Mouse (Mus musculus) spleen, adult 12 weeks (tissue): Measurements from ENCODE around the gene Add1.
A peak's percentile ranks its signal among the peaks of the same experiment; 100 is the strongest.

Source experiments
- DNase-seq: peaks from one replicate; pipeline ENCODE4 v3.0.0; 2022; ENCODE audit warnings: low spot score

Add1 gene

GRCm38 (mm10) chr5:34573268-34574221 lies at the start of gene Add1:
Add1 (plus strand) TSS chr5:34573664.
- peak; percentile 99 for DNase-seq

GRCm38 (mm10) chr5:34523958-34524485 lies 49.4 kb upstream of the Add1 start:
- no peak for DNase-seq

DNA sequence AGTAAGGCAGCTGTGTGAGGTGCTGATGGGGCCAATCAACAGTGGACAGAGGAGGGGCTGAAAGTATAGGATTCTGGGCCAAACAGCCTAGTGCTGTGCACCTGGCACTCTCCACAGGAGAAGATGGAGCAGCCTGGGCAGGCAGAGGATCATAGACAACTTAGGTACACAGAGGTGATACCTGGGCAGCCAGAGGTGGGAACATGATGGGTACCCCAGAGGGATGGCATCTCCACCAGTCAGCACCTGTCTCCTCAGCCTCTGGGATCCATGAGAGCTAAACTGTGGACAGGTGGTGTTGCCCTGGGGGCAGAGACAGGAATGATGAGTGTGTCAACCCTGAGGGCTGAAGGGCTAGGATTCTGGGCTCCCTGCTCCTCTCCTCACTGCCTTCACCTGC lies 49.0 kb upstream of the Add1 start:
- DNase-seq: no peak

GRCm38 (mm10) chr5:34525663-34526476 lies 47.6 kb upstream of the Add1 start, which contains the start of gene Sh3bp2:
Sh3bp2 (plus strand) TSS chr5:34525838.
- DNase-seq: peak; percentile 97

GRCm38 (mm10) chr5:34526477-34526775 lies 47.0 kb upstream of the Add1 start:
- no peak for DNase-seq

- DNase-seq: no peak
Observed at GRCm38 (mm10) chr5:34527352-34527751, 46.1 kb upstream of the Add1 start.

DNA sequence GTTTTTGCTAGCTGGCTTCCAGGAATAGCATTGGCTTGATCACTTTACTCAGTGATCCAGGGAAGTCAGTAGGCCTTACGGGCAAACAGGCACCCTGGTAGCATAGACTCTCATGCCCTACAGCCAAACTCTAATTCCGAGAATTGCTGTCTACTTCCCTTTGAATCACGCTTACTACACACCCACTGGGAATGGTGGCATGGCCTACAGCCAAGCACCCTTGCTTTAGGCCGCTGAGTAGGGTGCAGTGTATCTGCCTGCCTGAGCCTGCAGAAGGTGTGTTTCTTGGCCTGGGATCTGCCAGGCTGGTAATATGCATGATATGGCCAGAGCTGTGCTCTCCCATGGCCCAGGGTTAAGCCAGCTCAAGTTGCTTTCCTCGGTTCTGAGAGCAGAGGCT lies 44.7 kb upstream of the Add1 start:
- DNase-seq: no peak

GRCm38 (mm10) chr5:34530116-34530515 lies 43.3 kb upstream of the Add1 start:
- no peak for DNase-seq

GRCm38 (mm10) chr5:34530687-34531086 lies 42.8 kb upstream of the Add1 start:
- no peak for DNase-seq

GRCm38 (mm10) chr5:34533066-34533465 lies 40.4 kb upstream of the Add1 start:
- DNase-seq: no peak

DNA sequence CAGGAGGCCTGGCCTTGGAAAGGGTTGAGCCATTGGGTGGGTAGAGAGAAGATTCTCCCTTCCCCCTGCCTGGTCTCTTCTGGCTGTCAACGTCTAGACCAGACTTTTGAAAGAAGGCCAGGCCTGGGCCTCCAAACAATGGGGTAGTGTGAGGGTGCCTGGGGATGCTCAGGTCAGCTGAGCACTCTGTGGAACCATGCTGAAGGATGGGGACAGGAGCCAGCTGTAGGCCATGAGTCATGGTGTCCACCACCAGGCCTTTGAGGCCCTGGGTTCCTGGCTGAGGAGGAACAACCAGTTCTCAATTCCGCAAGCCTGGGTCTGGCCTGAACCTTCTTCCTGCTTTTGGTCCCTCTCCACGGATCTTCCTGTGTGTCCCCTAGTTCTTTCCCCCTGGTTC lies 39.6 kb upstream of the Add1 start:
- no peak for DNase-seq

DNA sequence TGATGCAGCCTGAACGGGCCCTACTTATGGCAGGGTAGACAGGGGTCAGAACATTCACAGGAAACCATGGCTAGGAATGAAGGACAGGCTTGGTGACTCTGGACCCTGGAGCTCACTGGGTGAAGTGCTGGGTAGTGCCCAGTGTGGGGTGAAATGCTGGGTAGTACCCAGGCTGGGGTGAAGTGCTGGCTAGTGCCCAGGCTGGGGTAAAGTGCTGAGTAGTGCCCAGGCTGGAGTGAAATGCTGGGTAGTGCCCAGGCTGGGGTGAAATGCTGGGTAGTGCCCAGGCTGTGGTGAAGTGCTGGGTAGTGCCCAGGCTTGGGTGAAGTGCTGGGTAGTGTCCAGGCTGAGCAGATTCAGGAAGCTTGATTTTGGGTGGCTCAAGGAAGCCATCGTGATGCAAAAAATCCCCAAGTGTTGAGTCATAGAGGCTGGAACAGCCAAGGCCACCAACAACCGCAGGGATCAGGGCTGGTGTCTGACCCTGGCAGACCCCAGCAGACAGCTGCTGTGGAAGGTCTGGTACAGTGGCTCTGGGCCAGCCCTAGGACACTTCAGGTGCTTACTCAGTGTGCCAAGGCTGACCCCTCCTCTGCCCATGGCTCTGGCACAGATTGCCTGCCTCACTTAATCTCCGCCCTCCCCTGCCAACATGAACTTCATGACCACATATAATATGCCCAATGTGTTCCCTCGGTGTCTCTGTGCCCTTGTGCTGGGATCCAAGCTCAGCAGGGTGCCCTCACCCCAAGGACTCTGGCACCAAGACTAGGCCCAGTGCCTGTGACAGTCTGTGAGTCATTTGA lies 38.5 kb upstream of the Add1 start:
- DNase-seq: no peak

- DNase-seq: no peak
Observed at GRCm38 (mm10) chr5:34535831-34536230, 37.6 kb upstream of the Add1 start.

DNA sequence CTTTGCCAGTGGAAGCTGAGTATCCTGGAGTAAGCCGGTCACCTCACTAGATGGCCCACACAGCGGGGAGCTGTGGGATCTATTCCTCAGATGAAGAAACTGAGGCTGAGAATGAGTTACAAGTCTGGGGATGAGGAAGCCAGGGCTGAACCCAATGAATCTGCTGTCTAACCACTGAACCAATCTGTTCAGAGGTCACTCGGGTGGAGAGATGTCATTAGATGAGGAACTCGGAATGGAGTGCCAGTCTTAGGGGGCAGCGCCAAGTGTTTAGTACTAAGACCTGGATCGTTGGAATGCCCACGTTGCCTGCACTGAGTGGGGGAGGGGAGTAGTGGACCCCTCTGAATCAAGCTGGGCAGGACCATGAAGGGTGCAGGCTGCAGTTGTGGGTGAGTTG lies 35.4 kb upstream of the Add1 start:
- peak; percentile 27 for DNase-seq

DNA sequence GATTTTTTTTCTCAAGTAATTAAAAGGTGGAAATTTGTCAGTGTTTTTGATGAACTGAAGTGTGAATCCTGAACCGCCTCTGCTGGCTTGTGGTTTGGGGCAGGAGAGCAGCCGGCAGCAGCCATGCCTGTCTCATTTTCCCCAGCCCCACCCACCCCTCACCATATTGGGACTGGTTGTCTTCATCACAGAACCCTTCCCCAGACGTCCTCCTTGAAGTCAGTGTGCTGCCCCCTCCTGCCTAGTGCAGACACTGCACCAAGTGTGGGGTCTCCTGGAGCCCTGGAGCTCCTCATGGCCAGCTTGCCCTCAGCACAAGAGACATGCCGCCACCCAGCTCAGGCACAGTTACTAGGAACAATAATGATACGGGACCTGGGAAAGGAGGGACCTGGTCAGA lies 34.9 kb upstream of the Add1 start:
- DNase-seq: peak; percentile 34

DNA sequence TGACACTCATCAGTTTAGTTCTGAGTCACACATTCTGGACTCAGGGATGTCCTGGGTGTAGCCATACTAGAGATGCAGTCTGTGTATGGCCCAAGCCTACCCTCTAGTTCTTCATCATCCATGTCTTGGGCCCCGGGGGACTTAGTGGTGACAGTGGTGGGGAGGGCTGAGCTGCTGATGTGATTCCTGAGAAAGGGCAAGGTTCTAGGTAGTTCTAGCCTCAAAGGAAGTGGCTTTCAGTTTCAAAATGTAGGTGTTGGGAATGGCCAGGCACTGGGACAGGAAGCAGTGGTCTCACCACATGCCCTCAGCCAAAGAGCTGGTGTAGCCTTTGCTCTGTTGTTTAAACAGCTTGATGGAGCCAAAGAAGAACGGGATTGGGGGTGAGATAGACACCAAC lies 34.3 kb upstream of the Add1 start:
- DNase-seq: no peak

GRCm38 (mm10) chr5:34542166-34542565 lies 31.3 kb upstream of the Add1 start:
- no peak for DNase-seq

DNA sequence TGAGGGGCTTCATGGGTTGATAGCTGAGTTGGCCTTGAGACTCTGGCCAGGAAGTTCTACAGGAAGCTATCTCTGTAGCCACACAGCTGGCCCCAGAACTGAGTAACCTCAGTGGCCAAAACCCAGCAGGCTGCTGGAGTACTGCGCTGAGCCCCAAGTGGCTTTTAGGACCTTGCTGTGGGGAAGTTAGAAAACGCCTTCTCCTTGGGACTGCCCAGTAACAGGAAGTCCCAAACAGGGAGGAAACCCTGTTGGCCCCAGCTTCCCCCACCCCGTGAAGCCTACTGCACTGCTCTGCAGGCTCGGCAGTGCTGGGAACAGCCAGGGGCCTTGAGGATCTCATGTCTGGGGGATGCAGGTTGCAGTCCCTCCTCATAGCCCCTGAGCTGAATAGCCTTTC lies 30.4 kb upstream of the Add1 start:
- no peak for DNase-seq

DNA sequence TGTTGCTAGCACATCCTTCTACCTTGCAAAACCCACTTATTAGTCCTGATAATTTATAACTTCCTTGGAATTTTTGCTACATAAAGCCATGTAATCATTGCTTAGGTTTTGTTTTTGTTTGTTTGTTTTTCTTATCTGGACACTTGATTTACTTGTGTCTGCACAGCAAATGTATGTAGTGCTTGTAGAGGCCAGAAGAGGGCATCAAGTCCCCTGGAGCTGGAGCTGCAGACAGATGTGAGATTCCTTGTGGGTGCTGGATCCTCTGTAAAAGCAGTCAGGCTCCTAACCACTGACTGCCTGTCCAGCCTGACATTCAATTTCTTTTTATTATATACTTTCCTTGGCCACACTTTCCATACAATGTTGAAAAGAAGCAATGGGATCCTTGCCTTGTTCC lies 26.1 kb upstream of the Add1 start:
- DNase-seq: no peak

DNA sequence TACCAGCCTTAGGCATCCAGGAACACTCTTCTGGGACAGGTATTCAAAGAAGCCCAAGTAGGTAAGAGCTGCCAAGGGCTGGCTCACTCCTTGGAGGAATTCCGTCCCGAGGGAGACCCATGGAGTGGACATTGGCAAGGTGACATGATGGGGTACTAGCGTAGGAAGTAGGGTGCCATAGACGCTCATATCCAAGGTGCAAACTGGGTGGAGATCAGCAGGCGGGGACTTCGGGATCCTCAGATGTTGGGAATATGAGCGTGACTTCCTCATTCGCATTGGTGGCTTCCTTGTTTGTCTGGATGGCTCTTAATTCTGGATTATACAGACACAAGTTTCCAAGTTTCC lies 24.4 kb upstream of the Add1 start:
- no peak for DNase-seq

GRCm38 (mm10) chr5:34549483-34550221 lies 23.8 kb upstream of the Add1 start:
- DNase-seq: no peak

DNA sequence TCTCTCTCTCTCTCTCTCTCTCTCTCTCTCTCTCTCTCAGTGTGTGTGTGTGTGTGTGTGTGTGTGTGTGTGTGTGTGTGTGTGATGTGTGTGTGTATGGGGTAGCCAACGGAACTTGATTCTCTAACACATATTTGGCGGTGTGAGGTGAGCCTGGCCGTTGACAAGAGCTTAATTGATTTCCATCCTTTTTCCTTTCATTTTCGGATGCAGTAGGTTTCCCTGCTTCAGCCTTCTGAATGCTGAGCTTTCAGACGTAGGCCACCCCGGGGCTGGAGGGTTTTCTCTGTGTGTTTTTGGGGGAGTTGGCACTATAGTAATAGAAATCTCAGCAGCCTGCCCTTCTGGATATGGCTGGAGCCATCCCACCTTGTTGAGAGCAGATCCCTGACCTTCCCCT lies 23.2 kb upstream of the Add1 start:
- no peak for DNase-seq
